Mouse (Mus musculus): Measurements from ENCODE around the gene 4930412O13Rik. TPM values are rescaled to one million over a fixed set of nuclear protein-coding genes. Genes with fewer than 3 reads are reported as not detected.

Gene 4930412O13Rik
- not detected in 2 replicates for polyA plus RNA-seq (2012; rRNA removed)

DNA sequence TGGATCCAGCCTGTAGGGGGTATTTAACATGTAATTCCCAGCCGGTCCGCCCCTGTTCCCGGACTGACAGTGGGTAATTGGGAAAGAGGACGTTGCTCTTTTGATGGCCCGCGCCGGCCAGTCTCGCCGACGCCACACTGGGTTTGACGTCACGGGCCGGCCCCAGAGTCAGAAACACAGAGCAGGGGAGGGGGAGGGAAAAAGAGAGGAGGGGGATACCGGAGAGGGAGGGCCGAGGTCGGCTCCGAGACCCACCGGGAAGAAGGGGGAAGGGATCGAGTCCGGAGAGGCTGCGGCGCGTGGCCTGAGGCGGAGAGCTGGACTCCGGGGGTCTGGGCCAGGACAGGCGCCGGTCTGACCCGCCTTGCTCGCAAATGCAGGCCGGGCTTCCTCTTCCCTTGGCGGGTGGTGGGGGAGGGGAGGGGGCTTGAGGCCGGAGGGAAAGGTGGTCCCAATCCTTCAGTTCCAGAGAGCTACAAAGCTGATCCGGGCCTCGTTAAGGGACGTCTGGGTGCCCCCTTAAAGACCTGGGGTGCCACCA, at the start of gene 4930412O13Rik:
TSS of gene 4930412O13Rik (plus strand) at position 202 of the 541 bp plus-strand sequence.

GRCm38 (mm10) chr2:9888913-9889650, 8.0 kb downstream of the 4930412O13Rik start, which contains the start of gene 9230102O04Rik:
Gene 9230102O04Rik, minus strand, starts transcription at chr2:9889540.

DNA sequence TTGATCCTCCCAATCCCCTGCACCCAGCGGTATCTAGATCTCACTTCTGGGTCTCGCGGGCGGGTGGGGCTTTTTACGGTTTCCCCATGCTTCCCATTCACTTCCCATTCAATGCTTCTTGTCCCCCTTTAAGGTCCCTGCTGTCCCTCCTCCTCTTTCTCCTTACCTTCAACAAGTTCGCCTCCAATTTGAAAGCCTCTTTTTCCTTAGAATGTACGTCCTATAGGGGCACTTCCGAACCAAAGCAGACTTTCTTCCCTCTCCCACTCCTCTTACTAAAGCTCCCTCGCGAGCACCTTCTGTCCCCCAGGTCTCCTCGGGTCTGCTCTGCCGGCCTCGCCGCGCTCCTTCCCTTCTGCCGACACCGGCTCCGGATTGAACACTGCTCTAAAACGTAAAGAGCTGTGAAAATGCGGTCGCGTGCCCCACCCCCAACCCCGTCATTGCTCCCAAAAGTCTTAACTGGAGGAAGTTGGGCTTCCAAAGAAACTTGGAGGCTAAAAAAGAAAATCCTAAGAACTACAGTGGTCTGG, 8.7 kb downstream of the 4930412O13Rik start, which contains the start of gene Gata3:
TSS of gene Gata3 (minus strand) at position 384 of the 533 bp plus-strand sequence.

Other genes with a start within 250 kb of the 4930412O13Rik start
- not detected in 2 replicates for gene 9230102O04Rik, start 8.3 kb downstream of the 4930412O13Rik start, polyA plus RNA-seq (2012; rRNA removed)
- gene Gata3, start 8.8 kb downstream of the 4930412O13Rik start, polyA plus RNA-seq (2012; rRNA removed), result 1.2 and 1.8 TPM in 2 replicates
- gene Taf3, start 167.3 kb downstream of the 4930412O13Rik start, polyA plus RNA-seq (2012; rRNA removed), result 7.1 and 9.9 TPM in 2 replicates
- 270 and 315 TPM in 2 replicates for gene Atp5c1, start 199.3 kb downstream of the 4930412O13Rik start, polyA plus RNA-seq (2012; rRNA removed)
- gene Kin, start 199.3 kb downstream of the 4930412O13Rik start, polyA plus RNA-seq (2012; rRNA removed), result 2.6 and 2.7 TPM in 2 replicates

Measured in ovary, adult 2 months (tissue).